In genomic region chr14:122368501-122368900, GRCm38 (mm10) we compare ENCODE assay signal across 15 mouse cellular contexts.
"Had no signal": no experiment of that assay in that cellular context is flagged by ENCODE, and none has a peak within 500 bp of the region (broad histone marks: within the 10 kb centered on the region; RNA-seq: fewer than 3 reads in every experiment).

No protein-coding gene starts in this region.

- H3K4me3 ChIP-seq: layer of hippocampus, adult 2 months; limb, embryonic 12.5 days; liver, embryonic 13.5 days; lung, embryonic 15.5 days; midbrain, embryonic 12.5 days; neural tube, embryonic 13.5 days; stomach, embryonic 15.5 days had no signal

- DNase-seq: liver; liver, embryonic 13.5 days; liver, postnatal 0 days; lung, postnatal 14 days; right cerebral cortex, postnatal 4 days; thymus, adult 2 months; thymus, postnatal 36 days had no signal

- H3K27ac ChIP-seq: layer of hippocampus, adult 2 months; limb, embryonic 12.5 days; liver, embryonic 13.5 days; lung, embryonic 15.5 days; macrophage; midbrain, embryonic 12.5 days; neural tube, embryonic 13.5 days; stomach, embryonic 15.5 days had no signal

- H3K4me2 ChIP-seq: limb, embryonic 12.5 days; liver, embryonic 13.5 days; lung, embryonic 15.5 days; midbrain, embryonic 12.5 days; neural tube, embryonic 13.5 days; stomach, embryonic 15.5 days had no signal

- H3K9me3 ChIP-seq: limb, embryonic 12.5 days; liver, embryonic 13.5 days; lung, embryonic 15.5 days; midbrain, embryonic 12.5 days; neural tube, embryonic 13.5 days; stomach, embryonic 15.5 days had no signal

- H3K27me3 ChIP-seq: liver, embryonic 13.5 days; stomach, embryonic 15.5 days had no signal

- H3K4me1 ChIP-seq: liver, embryonic 13.5 days; lung, embryonic 15.5 days; stomach, embryonic 15.5 days had no signal

- ATAC-seq: liver, postnatal 0 days; midbrain, embryonic 16.5 days had no signal

- H3K9ac ChIP-seq: limb, embryonic 12.5 days; liver, embryonic 13.5 days; liver, postnatal 0 days; lung, embryonic 15.5 days; midbrain, embryonic 12.5 days; neural tube, embryonic 13.5 days; stomach, embryonic 15.5 days had no signal

- H3K36me3 ChIP-seq: limb, embryonic 12.5 days; liver, embryonic 13.5 days; lung, embryonic 15.5 days; midbrain, embryonic 12.5 days; neural tube, embryonic 13.5 days; stomach, embryonic 15.5 days had no signal
